Mouse (Mus musculus) CD4-positive, CD25-positive, alpha-beta regulatory T cell, adult 2 months (primary cell): ENCODE results near the gene Stip1.
"Not testable (repeated sequence)": the region's sequence is repeated elsewhere in the genome, so short reads cannot be mapped to it uniquely, and the experiment has no call there.

Source experiments
- DNase-seq: peaks from one replicate; pipeline ENCODE4 v3.0.0-alpha.2; 2012; ENCODE audit warnings: low read depth, low spot score

The Stip1 gene

DNA sequence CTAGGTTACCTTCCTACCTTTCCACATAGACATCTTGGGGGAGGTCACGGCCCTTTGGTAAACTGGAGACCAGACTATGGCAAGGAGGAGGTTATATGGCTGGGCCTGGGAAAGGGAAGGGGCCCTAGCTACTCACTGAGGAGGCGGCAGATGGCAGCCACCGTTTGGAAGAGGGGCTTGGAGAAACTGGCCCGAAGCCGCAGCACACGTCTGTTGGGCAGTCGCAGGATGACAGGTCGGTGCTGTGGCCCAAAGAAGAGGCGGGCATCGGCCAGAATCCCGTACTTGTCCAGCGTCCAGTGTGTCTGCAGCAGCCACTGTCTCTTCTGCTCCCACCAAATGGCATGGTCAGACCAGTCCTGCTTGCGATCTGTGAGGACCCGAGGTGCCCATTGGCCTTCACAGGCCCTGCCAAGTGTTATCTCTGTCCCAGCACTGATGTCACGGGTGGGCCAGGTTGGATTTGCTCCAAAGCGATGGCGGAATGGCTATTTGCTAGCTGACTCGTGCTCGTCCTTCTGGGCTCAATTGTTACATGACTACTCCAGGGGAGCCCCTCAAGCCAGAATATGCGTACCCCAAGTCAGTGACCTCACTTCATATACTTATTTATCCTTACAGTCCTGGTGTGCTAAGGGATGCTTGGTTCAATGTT, 25.2 kb downstream of the Stip1 start:
- DNase-seq, result no peak

GRCm38 (mm10) chr19:7013984-7014383, 25.8 kb downstream of the Stip1 start:
- DNase-seq, result no peak

DNA sequence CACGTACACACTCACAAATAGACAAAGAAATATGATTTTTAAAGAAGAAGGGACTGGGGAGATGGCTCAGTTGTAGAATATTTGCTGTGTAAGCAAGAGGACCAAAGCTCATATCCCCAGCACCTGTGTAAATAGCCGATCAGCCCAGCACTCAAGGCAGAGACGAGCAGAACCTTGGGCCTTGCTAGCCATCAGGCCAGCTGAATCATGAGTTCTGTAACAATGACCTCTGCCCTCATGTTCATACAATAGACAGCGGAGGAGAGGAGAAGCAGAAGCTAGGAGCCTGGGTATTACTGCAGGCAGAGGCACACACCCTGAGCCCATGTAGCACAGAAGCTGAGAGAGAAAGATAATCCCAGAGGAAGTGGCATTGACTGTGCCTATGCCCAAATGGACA, 27.3 kb downstream of the Stip1 start:
- DNase-seq, result no peak

- DNase-seq, result no peak
Observed at GRCm38 (mm10) chr19:7006892-7007593, 32.7 kb downstream of the Stip1 start.

- DNase-seq, result no peak
Observed at GRCm38 (mm10) chr19:6999360-7000063, 40.3 kb downstream of the Stip1 start.

- DNase-seq, result no peak
Observed at GRCm38 (mm10) chr19:6997721-6998290, 42.0 kb downstream of the Stip1 start.

GRCm38 (mm10) chr19:6996006-6996405, 43.8 kb downstream of the Stip1 start, which contains the start of the genes Nudt22 and Trpt1:
Gene Nudt22 (minus strand): TSS chr19:6996117.
Gene Trpt1 (plus strand): TSS chr19:6996131.
- DNase-seq, result peak; percentile 81

DNA sequence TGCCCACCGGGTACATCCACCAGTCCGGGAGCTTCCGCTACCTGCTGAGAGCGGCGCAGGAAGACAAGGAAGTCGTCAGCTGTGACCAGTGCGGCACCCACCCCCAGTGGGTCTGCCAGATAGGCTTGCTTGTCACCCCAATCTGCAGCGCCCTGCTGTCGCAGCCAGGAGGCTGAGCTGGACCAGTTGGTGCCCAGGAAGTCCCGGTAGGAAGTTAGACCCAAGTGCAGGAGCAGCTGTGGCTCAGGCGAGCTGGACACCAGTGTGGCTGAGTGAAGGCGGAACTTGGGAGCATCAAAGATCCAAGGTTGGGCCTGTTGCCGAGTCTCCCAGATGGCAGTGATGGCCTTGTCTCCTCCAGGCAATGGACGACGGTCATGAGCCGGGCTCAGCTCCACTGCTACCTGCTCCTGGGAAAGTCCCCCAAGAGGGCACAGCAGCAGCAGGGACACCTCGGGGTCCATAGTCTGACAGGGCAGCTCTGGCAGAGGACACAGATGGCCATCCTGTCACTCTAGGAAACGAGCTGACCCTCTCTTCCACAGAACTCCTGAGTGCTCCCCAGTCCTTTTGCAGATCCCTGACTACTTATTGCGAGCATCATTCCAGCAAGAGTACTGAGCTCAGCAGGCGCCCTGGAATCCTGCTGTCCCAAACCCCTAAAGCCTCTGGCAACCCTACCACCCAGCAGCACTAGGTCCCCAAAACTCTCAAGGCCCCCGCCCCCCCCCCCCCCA, 44.3 kb downstream of the Stip1 start:
- no peak for DNase-seq

GRCm38 (mm10) chr19:6994489-6994888, 45.3 kb downstream of the Stip1 start:
- DNase-seq, result no peak

- no peak for DNase-seq
Observed at GRCm38 (mm10) chr19:6994002-6994401, 45.8 kb downstream of the Stip1 start.

- no peak for DNase-seq
Observed at GRCm38 (mm10) chr19:6993011-6993770, 46.6 kb downstream of the Stip1 start.

- peak; percentile 98 for DNase-seq
Observed at GRCm38 (mm10) chr19:6992011-6992858, 47.5 kb downstream of the Stip1 start, which contains the start of gene Dnajc4. Gene Dnajc4 (minus strand): TSS chr19:6992572.

- not testable (repeated sequence) for DNase-seq
Observed at GRCm38 (mm10) chr19:6991166-6991565, 48.6 kb downstream of the Stip1 start.

DNA sequence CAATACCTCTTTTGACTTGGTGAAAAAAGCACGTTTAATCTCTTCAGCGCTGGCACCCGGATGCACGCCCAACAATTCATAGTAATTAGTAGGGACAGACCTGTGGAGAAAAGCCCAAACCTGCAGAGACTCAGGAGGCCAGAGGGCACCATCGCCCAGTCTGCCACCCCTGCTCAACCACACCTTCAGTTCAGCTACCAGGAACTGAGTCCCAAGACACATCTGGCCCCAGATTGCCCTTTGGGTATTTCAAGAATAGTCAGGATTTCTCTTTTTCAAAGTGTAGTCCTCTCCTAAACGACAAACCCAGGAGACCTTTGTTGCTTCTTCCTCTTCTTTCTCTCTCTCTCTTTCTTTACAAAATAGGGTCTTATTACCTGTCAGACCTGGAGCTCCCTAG, 49.1 kb downstream of the Stip1 start:
- DNase-seq, result no peak

- DNase-seq, result no peak
Observed at GRCm38 (mm10) chr19:6989251-6989650, 50.5 kb downstream of the Stip1 start.

GRCm38 (mm10) chr19:6987904-6988285, 51.9 kb downstream of the Stip1 start:
- DNase-seq, result no peak

- peak; percentile 65 for DNase-seq
Observed at GRCm38 (mm10) chr19:6987061-6987903, 52.5 kb downstream of the Stip1 start, which contains the start of gene Vegfb. Gene Vegfb (minus strand): TSS chr19:6987651.

DNA sequence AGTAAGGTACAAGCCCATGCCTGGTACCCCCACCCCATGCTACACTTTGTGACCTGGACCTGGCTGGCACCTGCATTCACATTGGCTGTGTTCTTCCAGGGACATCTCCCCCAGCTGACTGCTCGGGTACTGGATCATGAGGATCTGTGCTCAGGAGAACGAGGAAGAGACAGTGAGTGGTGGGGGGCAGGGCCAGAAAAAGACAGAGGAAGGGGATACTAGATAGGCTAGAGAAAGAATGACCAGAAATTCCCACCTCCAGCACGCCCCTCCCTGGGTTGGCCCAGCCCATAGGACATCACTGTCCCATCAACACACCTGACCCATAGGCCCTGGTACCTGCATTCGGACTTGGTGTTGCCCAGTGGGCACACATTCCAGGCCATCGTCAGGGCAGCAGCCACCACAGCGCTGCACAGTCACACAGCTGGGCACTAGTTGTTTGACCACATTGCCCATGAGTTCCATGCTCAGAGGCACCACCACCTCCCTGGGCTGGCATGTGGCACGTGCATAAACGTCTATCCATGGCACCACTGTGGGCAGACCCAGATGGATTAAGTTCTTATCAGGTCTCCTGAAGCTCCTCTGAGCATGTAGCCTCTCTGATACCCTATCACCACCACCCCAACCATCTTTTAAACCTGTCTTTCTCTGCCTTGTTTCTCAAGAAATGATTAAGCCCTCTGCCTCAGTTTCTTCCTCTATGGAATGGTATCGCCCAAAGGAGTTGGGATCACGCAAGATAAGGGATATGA, 53.6 kb downstream of the Stip1 start:
- no peak for DNase-seq
